Comparison of ENCODE assay signal across 15 mouse cellular contexts in the genomic region with DNA sequence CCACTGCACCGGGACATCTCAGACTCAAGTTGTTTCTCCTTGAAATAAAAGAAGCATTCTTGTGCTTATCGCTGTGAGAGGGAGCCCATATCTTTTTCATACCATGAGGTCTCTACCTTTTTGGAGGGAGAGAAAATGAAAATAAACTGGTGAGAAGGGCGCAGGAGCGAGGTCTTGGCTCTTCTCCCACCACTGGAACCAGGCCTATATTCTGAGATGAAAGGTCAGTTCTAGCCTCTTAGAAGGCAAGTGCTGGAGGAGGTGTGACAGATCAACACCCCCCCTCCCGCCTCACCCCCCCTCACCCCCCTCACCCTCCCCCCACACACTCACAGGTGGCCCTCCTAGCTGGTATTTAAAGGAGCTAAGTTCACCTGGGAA.
A peak's percentile ranks its signal among the peaks of the same experiment; 100 is the strongest.
DNase-seq lines count a peak whose midpoint lies in the region; ATAC-seq and TF ChIP-seq lines count a peak whose summit lies in the region.
"Had no signal": no experiment of that assay in that cellular context is flagged by ENCODE, and none has a peak within 500 bp of the region (broad histone marks: within the 10 kb centered on the region; RNA-seq: fewer than 3 reads in every experiment).

No protein-coding gene starts in this region.

- 0 out of 2 replicates have a peak overlapping the region, but pooled peaks have one; percentile 35 for H3K9ac ChIP-seq in hindbrain, embryonic 13.5 days
- H3K9ac ChIP-seq in hindbrain, postnatal 0 days (replicated peaks; ENCODE audit: low read length), result no peak overlapping the region
- H3K9ac ChIP-seq in neural tube, embryonic 13.5 days, result no peak overlapping the region
- no peak overlapping the region for H3K9ac ChIP-seq in neural tube, embryonic 15.5 days (replicated peaks)

- TF ChIP-seq CTCF in hindbrain, postnatal 0 days (IDR thresholded peaks at IDR 0.05; ENCODE audit: low read depth), result no peak

- intact Hi-C loops in left cerebral cortex, postnatal 36 days (cut with DNase I), result no loop called here

- no peak for ATAC-seq in hindbrain, embryonic 13.5 days (ENCODE audit: low FRiP score)
- ATAC-seq in hindbrain, postnatal 0 days, result no peak
- ATAC-seq in neural tube, embryonic 13.5 days (ENCODE audit: low read depth), result no peak
- no peak for ATAC-seq in neural tube, embryonic 15.5 days (ENCODE audit: low FRiP score)

- DNase-seq in cerebellum, postnatal 25 days, result peak; percentile 41 to 64
- DNase-seq in cerebellum, adult 18-20 months, result no peak
- no peak for DNase-seq in hindbrain, postnatal 0 days (ENCODE audit: low spot score)
- peak; percentile 45 for DNase-seq in yolk sac, embryonic 10.5 days (ENCODE audit: low spot score)
- DNase-seq in left cerebral cortex, postnatal 36 days (ENCODE audit: low spot score in 2 of 2), result no peak
- DNase-seq: adrenal gland, adult 8-10 months; cerebellum, adult 9-10 months; gastrocnemius, postnatal 36 days; lung, postnatal 14 days had no signal

- peaks cover 48% of the 10 kb centered on the region for H3K4me1 ChIP-seq in hindbrain, embryonic 13.5 days (replicated peaks)
- 0 out of 2 replicates have a peak, but pooled peaks cover 4% of the 10 kb centered on the region for H3K4me1 ChIP-seq in hindbrain, postnatal 0 days (ENCODE audit: insufficient read depth, low read length)
- peaks cover 38% of the 10 kb centered on the region for H3K4me1 ChIP-seq in neural tube, embryonic 13.5 days (replicated peaks)
- H3K4me1 ChIP-seq in neural tube, embryonic 15.5 days, result peaks cover 24% of the 10 kb centered on the region

- H3K9me3 ChIP-seq in hindbrain, embryonic 13.5 days, result no peaks in the 10 kb centered on the region
- no peaks in the 10 kb centered on the region for H3K9me3 ChIP-seq in hindbrain, postnatal 0 days (ENCODE audit: low read length)
- no peaks in the 10 kb centered on the region for H3K9me3 ChIP-seq in neural tube, embryonic 13.5 days
- H3K9me3 ChIP-seq in neural tube, embryonic 15.5 days (replicated peaks), result no peaks in the 10 kb centered on the region
- H3K9me3 ChIP-seq: limb, embryonic 10.5 days had no signal

- H3K27ac ChIP-seq in hindbrain, embryonic 13.5 days, result no peak overlapping the region
- H3K27ac ChIP-seq in hindbrain, postnatal 0 days, result no peak overlapping the region
- H3K27ac ChIP-seq in neural tube, embryonic 13.5 days (replicated peaks), result 0 out of 2 replicates have a peak overlapping the region, but pooled peaks have one; percentile 3
- no peak overlapping the region for H3K27ac ChIP-seq in neural tube, embryonic 15.5 days (replicated peaks)
- H3K27ac ChIP-seq: limb, embryonic 10.5 days had no signal

- no peak overlapping the region for H3K4me3 ChIP-seq in hindbrain, embryonic 13.5 days
- H3K4me3 ChIP-seq in hindbrain, postnatal 0 days (ENCODE audit: low read length), result no peak overlapping the region
- no peak overlapping the region for H3K4me3 ChIP-seq in neural tube, embryonic 13.5 days
- no peak overlapping the region for H3K4me3 ChIP-seq in neural tube, embryonic 15.5 days (replicated peaks)
- H3K4me3 ChIP-seq: erythroblast, embryonic 14.5 days; limb, embryonic 10.5 days; myocyte had no signal

- H3K27me3 ChIP-seq in hindbrain, embryonic 13.5 days, result no peaks in the 10 kb centered on the region
- no peaks in the 10 kb centered on the region for H3K27me3 ChIP-seq in hindbrain, postnatal 0 days (ENCODE audit: insufficient read depth, low read length)
- H3K27me3 ChIP-seq in neural tube, embryonic 13.5 days, result no peaks in the 10 kb centered on the region
- no peaks in the 10 kb centered on the region for H3K27me3 ChIP-seq in neural tube, embryonic 15.5 days (replicated peaks)

- WGBS in hindbrain, embryonic 13.5 days, result 65% methylated on average over 5 of the region's 5 CpGs
- 65% methylated on average over 5 of the region's 5 CpGs for WGBS in hindbrain, postnatal 0 days
- 70% methylated on average over 5 of the region's 5 CpGs for WGBS in neural tube, embryonic 13.5 days
- WGBS in neural tube, embryonic 15.5 days, result 77% methylated on average over 4 of the region's 5 CpGs

- H3K4me2 ChIP-seq in hindbrain, embryonic 13.5 days, result no peak overlapping the region
- no peak overlapping the region for H3K4me2 ChIP-seq in hindbrain, postnatal 0 days (ENCODE audit: low read depth, low read length)
- no peak overlapping the region for H3K4me2 ChIP-seq in neural tube, embryonic 13.5 days
- no peak overlapping the region for H3K4me2 ChIP-seq in neural tube, embryonic 15.5 days

- H3K36me3 ChIP-seq in hindbrain, embryonic 13.5 days, result no peaks in the 10 kb centered on the region
- no peaks in the 10 kb centered on the region for H3K36me3 ChIP-seq in hindbrain, postnatal 0 days (ENCODE audit: insufficient read depth, low read length)
- H3K36me3 ChIP-seq in neural tube, embryonic 13.5 days, result no peaks in the 10 kb centered on the region
- no peaks in the 10 kb centered on the region for H3K36me3 ChIP-seq in neural tube, embryonic 15.5 days
- H3K36me3 ChIP-seq: limb, embryonic 10.5 days had no signal

Comparison
In these comparisons a context has a peak if more than half of its experiments do, and no peak if none do; other contexts are left out.
1. DNase-seq: peak in cerebellum, postnatal 25 days (2 of 2) and yolk sac, embryonic 10.5 days (single experiment); none in cerebellum, adult 18-20 months (0 of 2), hindbrain, postnatal 0 days (single experiment) and left cerebral cortex, postnatal 36 days (0 of 2).